Mouse (Mus musculus): Measurements from ENCODE around the gene 1600014C23Rik.

DNA sequence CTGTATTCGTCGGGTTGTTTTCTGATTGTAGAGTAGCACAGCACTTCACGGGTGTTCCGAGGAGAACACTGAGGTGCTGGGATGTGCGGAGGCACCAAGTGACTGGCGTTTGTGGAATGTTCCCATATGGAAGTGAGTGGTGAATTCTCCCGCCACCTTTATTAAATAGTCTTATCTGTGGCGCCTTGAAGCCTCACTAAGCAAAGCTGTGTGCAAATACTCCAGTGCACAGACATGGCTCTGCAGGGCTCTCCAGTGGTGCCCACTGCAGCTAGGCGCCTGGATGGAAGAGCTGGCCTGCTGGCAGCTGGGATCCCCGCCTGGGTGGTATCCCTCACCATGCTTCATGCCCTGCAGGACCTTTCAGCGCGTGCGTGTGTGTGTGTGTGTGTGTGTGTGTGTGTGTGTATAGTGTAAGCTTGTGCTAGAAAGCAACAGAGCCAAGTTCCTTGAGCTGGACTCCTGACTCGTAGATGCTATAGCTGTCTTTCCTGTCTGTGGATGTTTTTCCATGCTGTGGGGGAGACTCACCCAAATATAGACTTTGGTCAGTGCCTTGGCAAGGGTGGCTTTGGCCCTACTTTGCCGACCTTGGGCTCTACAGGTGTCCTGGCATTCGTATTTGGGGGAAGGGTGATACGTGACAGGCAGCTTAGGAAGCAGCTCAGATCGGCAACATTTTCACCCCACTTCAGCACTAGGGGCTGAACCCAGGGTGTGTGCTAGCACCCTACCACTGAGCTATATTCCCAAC, 39.7 kb downstream of the 1600014C23Rik start:
- TF ChIP-seq CTCF (IDR thresholded peaks at IDR 0.05 in 2 of 3, conservative IDR thresholded peaks at IDR 0.05 in 1 of 3; ENCODE audit: control insufficient read depth in 1 of 3, insufficient read depth in 1 of 3, low read depth in 2 of 3, low read length in 3 of 3, poor library complexity in 1 of 3, severe bottlenecking in 1 of 3), result no peak
- no peak for TF ChIP-seq POLR2A (IDR thresholded peaks at IDR 0.05; ENCODE audit: control insufficient read depth in 1 of 2, insufficient read depth in 1 of 2, low read depth in 1 of 2, low read length in 2 of 2, poor library complexity in 1 of 2)
- TF ChIP-seq KAT2A (conservative IDR thresholded peaks at IDR 0.05; ENCODE audit: low read depth, low read length), result no peak
- no peak for TF ChIP-seq TAL1 (IDR thresholded peaks at IDR 0.05; ENCODE audit: low read length)
- TF ChIP-seq USF2 (IDR thresholded peaks at IDR 0.05; ENCODE audit: borderline replicate concordance in 1 of 2, insufficient read depth in 1 of 2, low read depth in 1 of 2, low read length in 2 of 2), result no peak
- TF ChIP-seq E2F4 (IDR thresholded peaks at IDR 0.05; ENCODE audit: borderline replicate concordance, low read depth, low read length), result no peak
- no peak for TF ChIP-seq ELF1 (IDR thresholded peaks at IDR 0.05; ENCODE audit: low read depth, low read length)
- no peak for TF ChIP-seq TBP (IDR thresholded peaks at IDR 0.05; ENCODE audit: low read depth, low read length)
- no peak for TF ChIP-seq MXI1 (IDR thresholded peaks at IDR 0.05; ENCODE audit: low read depth, low read length)
- no peak for TF ChIP-seq POLR2AphosphoS2 (IDR thresholded peaks at IDR 0.05; ENCODE audit: low read length)
- TF ChIP-seq GABPA (IDR thresholded peaks at IDR 0.05; ENCODE audit: low read depth, low read length), result no peak
- TF ChIP-seq MEF2A (IDR thresholded peaks at IDR 0.05; ENCODE audit: extremely low read depth, insufficient replicate concordance, low read depth, low read length, poor library complexity, severe bottlenecking), result no peak
- TF ChIP-seq CHD2 (IDR thresholded peaks at IDR 0.05; ENCODE audit: low read length), result no peak
- no peak for TF ChIP-seq ZKSCAN1 (IDR thresholded peaks at IDR 0.05; ENCODE audit: low read depth, low read length)
